Comparison of ENCODE assay signal across 8 mouse cellular contexts in the genomic region with DNA sequence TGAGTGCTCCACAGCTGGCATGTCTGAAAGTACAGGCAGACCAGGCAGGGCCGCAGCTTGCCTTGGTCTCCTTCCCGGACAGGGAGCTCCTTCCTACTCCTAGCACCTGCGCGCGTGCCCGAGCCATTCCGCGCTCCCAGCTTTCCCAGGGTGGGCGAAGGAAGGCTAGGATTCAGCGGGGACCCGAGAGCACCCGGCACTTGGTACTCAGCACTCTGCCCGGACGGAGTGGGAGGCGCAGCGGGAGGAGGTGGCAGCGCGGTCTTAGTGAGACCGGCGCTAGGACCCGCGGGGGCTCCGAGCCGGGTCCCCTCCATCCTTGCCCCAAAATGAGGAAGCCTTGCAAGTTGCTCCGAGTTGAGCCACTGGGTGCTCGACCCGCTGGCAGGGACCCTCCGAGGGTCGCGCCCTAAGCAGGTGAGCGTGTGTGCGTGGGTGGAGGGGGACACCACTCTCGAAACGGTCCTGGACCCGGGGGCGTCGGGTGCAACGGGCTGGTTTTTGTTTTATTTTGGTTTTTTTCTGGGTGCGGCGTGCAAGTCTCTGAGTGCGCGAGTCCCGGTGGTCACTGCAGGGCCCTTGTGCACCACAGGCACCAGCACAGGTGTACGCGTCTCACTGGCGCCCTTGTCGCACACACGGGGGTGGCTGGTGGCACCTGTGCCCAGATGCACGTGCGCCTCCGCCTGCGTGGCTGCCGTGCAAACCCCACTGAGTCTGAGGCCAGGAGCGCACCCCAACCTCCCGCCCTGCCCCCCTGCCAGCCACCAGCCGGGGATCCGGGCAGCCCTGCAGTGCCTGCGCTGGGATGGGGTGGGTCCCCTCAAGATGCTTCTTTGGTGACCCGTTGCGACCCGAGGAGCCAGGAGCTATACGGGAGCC. TPM values are rescaled to one million over a fixed set of nuclear protein-coding genes. Genes with fewer than 3 reads are reported as not detected.
A peak's percentile ranks its signal among the peaks of the same experiment; 100 is the strongest.
DNase-seq lines count a peak whose midpoint lies in the region; ATAC-seq and TF ChIP-seq lines count a peak whose summit lies in the region.

No protein-coding gene starts in this region.

- WGBS in heart, postnatal 0 days, result 3% methylated on average over 62 of the region's 62 CpGs
- WGBS in forebrain, embryonic 10.5 days, result 2% methylated on average over 62 of the region's 62 CpGs
- WGBS in limb, embryonic 11.5 days, result 3% methylated on average over 62 of the region's 62 CpGs
- 1% methylated on average over 62 of the region's 62 CpGs for WGBS in neural tube, embryonic 13.5 days

- H3K4me3 ChIP-seq in heart, postnatal 0 days (ENCODE audit: low read depth, low read length), result peak overlapping the region; percentile 43
- peak overlapping the region; percentile 60 for H3K4me3 ChIP-seq in forebrain, embryonic 10.5 days
- H3K4me3 ChIP-seq in limb, embryonic 11.5 days (ENCODE audit: low read depth, low read length), result peak overlapping the region; percentile 42
- peak overlapping the region; percentile 47 for H3K4me3 ChIP-seq in neural tube, embryonic 13.5 days

- H3K9me3 ChIP-seq in heart, postnatal 0 days (replicated peaks; ENCODE audit: control insufficient read depth, low read length), result peaks cover 8% of the 10 kb centered on the region; the same call in 1 of the 2 replicates
- H3K9me3 ChIP-seq in forebrain, embryonic 10.5 days, result peaks cover 6% of the 10 kb centered on the region; the same call in 1 of the 2 replicates
- no peaks in the 10 kb centered on the region for H3K9me3 ChIP-seq in limb, embryonic 11.5 days (ENCODE audit: control insufficient read depth, low read length)
- H3K9me3 ChIP-seq in neural tube, embryonic 13.5 days, result peaks cover 7% of the 10 kb centered on the region; the same call in 1 of the 2 replicates

- intact Hi-C loops in heart, postnatal 25 days (cut with DNase I), result no loop called here

- peak; percentile 10 for ATAC-seq in heart, postnatal 0 days (ENCODE audit: insufficient read depth, low read depth)
- ATAC-seq in limb, embryonic 11.5 days (ENCODE audit: insufficient number of reproducible peaks, low FRiP score, low TSS enrichment, low read depth), result no peak
- ATAC-seq in neural tube, embryonic 13.5 days (ENCODE audit: low read depth), result no peak

- peaks cover 6% of the 10 kb centered on the region for H3K4me1 ChIP-seq in heart, postnatal 0 days (ENCODE audit: control insufficient read depth, insufficient read depth)
- peaks cover 38% of the 10 kb centered on the region for H3K4me1 ChIP-seq in forebrain, embryonic 10.5 days
- H3K4me1 ChIP-seq in limb, embryonic 11.5 days (ENCODE audit: control insufficient read depth, insufficient read depth, low read length), result peaks cover 10% of the 10 kb centered on the region
- peaks cover 32% of the 10 kb centered on the region for H3K4me1 ChIP-seq in neural tube, embryonic 13.5 days (replicated peaks)

- H3K27me3 ChIP-seq in heart, postnatal 0 days (ENCODE audit: control insufficient read depth, insufficient read depth, low read length), result peaks cover 56% of the 10 kb centered on the region
- H3K27me3 ChIP-seq in forebrain, embryonic 10.5 days (ENCODE audit: poor library complexity, severe bottlenecking), result peaks cover 84% of the 10 kb centered on the region
- peaks cover 65% of the 10 kb centered on the region for H3K27me3 ChIP-seq in limb, embryonic 11.5 days (ENCODE audit: control insufficient read depth, insufficient read depth, low read length)
- H3K27me3 ChIP-seq in neural tube, embryonic 13.5 days, result peaks cover 80% of the 10 kb centered on the region

- 0 out of 2 replicates have a peak overlapping the region, but pooled peaks have one; percentile 42 for H3K9ac ChIP-seq in heart, postnatal 0 days (replicated peaks; ENCODE audit: low read depth, low read length)
- H3K9ac ChIP-seq in limb, embryonic 11.5 days (ENCODE audit: low read length), result peak overlapping the region; percentile 43
- H3K9ac ChIP-seq in neural tube, embryonic 13.5 days, result peak overlapping the region; percentile 69

- no peak for TF ChIP-seq CTCF in heart, postnatal 0 days (IDR thresholded peaks at IDR 0.05; ENCODE audit: low read depth)

- peak overlapping the region; percentile 71 for H3K4me2 ChIP-seq in heart, postnatal 0 days (ENCODE audit: low read depth, low read length)
- peak overlapping the region; percentile 84 for H3K4me2 ChIP-seq in limb, embryonic 11.5 days (ENCODE audit: low read depth, severe bottlenecking)
- peak overlapping the region; percentile 73 for H3K4me2 ChIP-seq in neural tube, embryonic 13.5 days

- TF ChIP-seq EP300 in heart, postnatal 0 days (IDR thresholded peaks at IDR 0.05; ENCODE audit: low read depth), result no peak

- H3K36me3 ChIP-seq in heart, postnatal 0 days (replicated peaks; ENCODE audit: control insufficient read depth, insufficient read depth, low read length), result no peaks in the 10 kb centered on the region
- peaks cover 23% of the 10 kb centered on the region for H3K36me3 ChIP-seq in forebrain, embryonic 10.5 days (replicated peaks)
- H3K36me3 ChIP-seq in limb, embryonic 11.5 days (ENCODE audit: control insufficient read depth, insufficient read depth, low read length), result no peaks in the 10 kb centered on the region
- H3K36me3 ChIP-seq in neural tube, embryonic 13.5 days, result peaks cover 18% of the 10 kb centered on the region

- no peak overlapping the region for H3K27ac ChIP-seq in heart, postnatal 0 days (ENCODE audit: low read depth)
- H3K27ac ChIP-seq in forebrain, embryonic 10.5 days, result peak overlapping the region; percentile 69
- no peak overlapping the region for H3K27ac ChIP-seq in limb, embryonic 11.5 days (replicated peaks; ENCODE audit: low read depth, low read length)
- H3K27ac ChIP-seq in neural tube, embryonic 13.5 days (replicated peaks), result no peak overlapping the region

- no peak for DNase-seq in heart, postnatal 0 days (ENCODE audit: low spot score)
- no peak for DNase-seq in heart, postnatal 25 days (ENCODE audit: low spot score)
- peak; percentile 29 for DNase-seq in T-cell, adult 2 months (ENCODE audit: low spot score)
- peak; percentile 46 for DNase-seq in forebrain, embryonic 10.5 days (ENCODE audit: extremely low spot score, low spot score)
- DNase-seq in limb, embryonic 11.5 days (ENCODE audit: low spot score), result peak; percentile 67
- DNase-seq in adrenal gland, postnatal 10 days, result no peak
- DNase-seq in urinary bladder, adult 18-20 months (ENCODE audit: low spot score in 2 of 2), result no peak

RNA-seq across cellular contexts. Expression of gene Matk, which starts 4.7 kb away (rescaled TPM):
- total RNA-seq in heart, postnatal 0 days (2014; rRNA removed; ENCODE audit: low replicate concordance), result 0.31 and 0.66 TPM in 2 replicates
- polyA plus RNA-seq in heart, postnatal 0 days (2015; fragmentation: Nextera tagmentation; extraction: Ambion mirVana), result 0.42 and 0.51 TPM in 2 replicates
- under 1 TPM; 0.42 to 0.61 TPM for total RNA-seq in heart, postnatal 25 days (2021)
- polyA plus RNA-seq in forebrain, embryonic 10.5 days (2016; fragmentation: Nextera tagmentation; extraction: Ambion mirVana), result 3.7 and 5.0 TPM in 2 replicates
- polyA plus RNA-seq in limb, embryonic 11.5 days (2014; fragmentation: Nextera tagmentation; extraction: Ambion mirVana), result 1.2 and 2.3 TPM in 2 replicates
- 10.5 and 13.0 TPM in 2 replicates for polyA plus RNA-seq in neural tube, embryonic 13.5 days (2015; fragmentation: Nextera tagmentation; extraction: Ambion mirVana)
- total RNA-seq in adrenal gland, postnatal 10 days (2021), result 1 to 10 TPM; 1.8 to 2.1 TPM

RNA-seq across cellular contexts. Expression of gene Mrpl54, which starts 9.3 kb away (rescaled TPM):
- total RNA-seq in heart, postnatal 0 days (2014; rRNA removed; ENCODE audit: low replicate concordance), result 272 and 288 TPM in 2 replicates
- 264 and 272 TPM in 2 replicates for polyA plus RNA-seq in heart, postnatal 0 days (2015; fragmentation: Nextera tagmentation; extraction: Ambion mirVana)
- 10 to 100 TPM; 93.8 to 96.6 TPM for total RNA-seq in heart, postnatal 25 days (2021)
- polyA plus RNA-seq in forebrain, embryonic 10.5 days (2016; fragmentation: Nextera tagmentation; extraction: Ambion mirVana), result 217 TPM in 2 replicates
- polyA plus RNA-seq in limb, embryonic 11.5 days (2014; fragmentation: Nextera tagmentation; extraction: Ambion mirVana), result 198 and 217 TPM in 2 replicates
- 145 and 150 TPM in 2 replicates for polyA plus RNA-seq in neural tube, embryonic 13.5 days (2015; fragmentation: Nextera tagmentation; extraction: Ambion mirVana)
- total RNA-seq in adrenal gland, postnatal 10 days (2021), result 100 to 1,000 TPM; 109 to 111 TPM

RNA-seq across cellular contexts. Expression of gene Apba3, which starts 9.4 kb away (rescaled TPM):
- total RNA-seq in heart, postnatal 0 days (2014; rRNA removed; ENCODE audit: low replicate concordance), result 84.8 and 114 TPM in 2 replicates
- polyA plus RNA-seq in heart, postnatal 0 days (2015; fragmentation: Nextera tagmentation; extraction: Ambion mirVana), result 45.2 and 46.1 TPM in 2 replicates
- 100 to 1,000 TPM in 1 of 2 experiments, 10 to 100 TPM in 1; 98.4 to 123 TPM for total RNA-seq in heart, postnatal 25 days (2021)
- 51.9 and 52.1 TPM in 2 replicates for polyA plus RNA-seq in forebrain, embryonic 10.5 days (2016; fragmentation: Nextera tagmentation; extraction: Ambion mirVana)
- polyA plus RNA-seq in limb, embryonic 11.5 days (2014; fragmentation: Nextera tagmentation; extraction: Ambion mirVana), result 45.3 and 46.3 TPM in 2 replicates
- polyA plus RNA-seq in neural tube, embryonic 13.5 days (2015; fragmentation: Nextera tagmentation; extraction: Ambion mirVana), result 33.7 and 36.1 TPM in 2 replicates
- 10 to 100 TPM; 79.8 to 83.8 TPM for total RNA-seq in adrenal gland, postnatal 10 days (2021)

RNA-seq across cellular contexts. Expression of gene Zfr2, which starts 24.4 kb away (rescaled TPM):
- total RNA-seq in heart, postnatal 0 days (2014; rRNA removed; ENCODE audit: low replicate concordance), result 7.0 and 10.2 TPM in 2 replicates
- polyA plus RNA-seq in heart, postnatal 0 days (2015; fragmentation: Nextera tagmentation; extraction: Ambion mirVana), result 2.2 and 2.6 TPM in 2 replicates
- total RNA-seq in heart, postnatal 25 days (2021), result 1 to 10 TPM; 2.2 to 2.8 TPM
- polyA plus RNA-seq in forebrain, embryonic 10.5 days (2016; fragmentation: Nextera tagmentation; extraction: Ambion mirVana), result 2.4 and 2.7 TPM in 2 replicates
- 3.4 and 4.2 TPM in 2 replicates for polyA plus RNA-seq in limb, embryonic 11.5 days (2014; fragmentation: Nextera tagmentation; extraction: Ambion mirVana)
- polyA plus RNA-seq in neural tube, embryonic 13.5 days (2015; fragmentation: Nextera tagmentation; extraction: Ambion mirVana), result 21.7 and 21.8 TPM in 2 replicates
- 10 to 100 TPM in 1 of 2 experiments, 1 to 10 TPM in 1; 7.4 to 11.9 TPM for total RNA-seq in adrenal gland, postnatal 10 days (2021)

RNA-seq across cellular contexts. Expression of gene Atcay, which starts 26.8 kb away (rescaled TPM):
- 0.58 TPM in 1 of 2 replicates, not detected in the other for total RNA-seq in heart, postnatal 0 days (2014; rRNA removed; ENCODE audit: low replicate concordance)
- polyA plus RNA-seq in heart, postnatal 0 days (2015; fragmentation: Nextera tagmentation; extraction: Ambion mirVana), result 0.25 TPM in 2 replicates
- under 1 TPM; 0.05 to 0.06 TPM for total RNA-seq in heart, postnatal 25 days (2021)
- 5.3 and 6.7 TPM in 2 replicates for polyA plus RNA-seq in forebrain, embryonic 10.5 days (2016; fragmentation: Nextera tagmentation; extraction: Ambion mirVana)
- 0.11 and 0.27 TPM in 2 replicates for polyA plus RNA-seq in limb, embryonic 11.5 days (2014; fragmentation: Nextera tagmentation; extraction: Ambion mirVana)
- 58.1 and 62.3 TPM in 2 replicates for polyA plus RNA-seq in neural tube, embryonic 13.5 days (2015; fragmentation: Nextera tagmentation; extraction: Ambion mirVana)
- total RNA-seq in adrenal gland, postnatal 10 days (2021), result 1 to 10 TPM; 2.5 to 4.6 TPM

Comparison
In these comparisons a context has a peak if more than half of its experiments do, and no peak if none do; other contexts are left out.
1. DNase-seq: peak in T-cell, adult 2 months (single experiment), forebrain, embryonic 10.5 days (single experiment) and limb, embryonic 11.5 days (single experiment); none in heart, postnatal 0 days (single experiment), heart, postnatal 25 days (single experiment), adrenal gland, postnatal 10 days (single experiment) and urinary bladder, adult 18-20 months (0 of 2).
2. Peak in every context shown above with its lines, with median percentiles within 50 percentile points of each other: H3K4me2 ChIP-seq, H3K4me3 ChIP-seq and H3K9ac ChIP-seq.